Mouse (Mus musculus): ENCODE measurements around the gene Dse.

DNA sequence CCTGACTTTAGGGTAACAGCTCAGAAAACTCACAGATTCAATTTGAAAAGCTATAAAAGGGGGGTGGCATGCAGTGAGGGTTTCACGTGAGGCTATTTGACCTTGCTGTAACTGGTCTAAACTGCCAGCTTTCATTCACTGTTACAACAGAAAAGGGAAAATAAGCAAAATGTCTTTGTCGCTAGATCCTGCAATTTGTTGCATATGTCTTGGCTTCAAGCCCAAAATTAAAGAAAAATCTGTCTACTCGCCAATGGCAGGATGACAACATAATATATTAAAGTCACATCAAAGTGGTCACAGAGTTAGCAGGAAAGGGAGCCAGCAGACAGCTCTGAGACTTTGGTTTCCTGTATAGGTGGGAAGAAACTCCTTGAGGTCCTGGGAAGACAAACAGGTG lies 40.2 kb upstream of the Dse start:
- TF ChIP-seq CTCF (IDR thresholded peaks at IDR 0.05; ENCODE audit: control insufficient read depth, insufficient read depth, insufficient read length) (no peak), MAX (IDR thresholded peaks at IDR 0.05) (no peak), CEBPB (IDR thresholded peaks at IDR 0.05; ENCODE audit: low read depth) (no peak), USF1 (IDR thresholded peaks at IDR 0.05; ENCODE audit: low read depth) (no peak)

Data from C2C12 (cell line).